Comparison of ENCODE assay signal across 26 mouse cellular contexts in the genomic region with DNA sequence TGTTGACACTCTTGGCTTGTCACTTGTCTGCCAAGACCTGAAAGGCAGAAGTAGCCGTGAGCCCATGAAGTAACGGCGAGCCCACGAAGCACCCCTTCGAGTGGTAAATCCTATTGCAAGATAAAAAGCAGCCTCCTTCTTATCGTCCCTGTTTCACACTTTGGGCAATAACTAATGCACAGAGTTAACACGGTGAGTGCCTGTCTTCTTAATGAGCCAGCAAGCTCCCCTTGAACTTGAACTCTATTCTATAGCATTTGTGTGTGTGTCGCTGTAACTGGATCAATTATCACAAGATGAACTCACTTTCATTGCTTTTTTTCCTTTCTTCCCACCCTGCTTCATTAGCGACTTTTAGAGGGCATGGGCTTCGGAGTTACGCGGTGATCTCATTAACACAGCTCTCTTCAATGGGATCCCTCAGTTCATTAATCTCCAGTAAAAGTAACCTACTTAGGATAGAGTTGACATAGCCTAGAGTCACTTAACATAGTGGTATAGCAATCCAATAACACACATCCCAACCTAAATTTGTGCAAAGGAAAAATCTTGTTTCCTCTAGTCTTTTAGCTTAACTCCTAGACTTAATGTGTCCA. TPM values are rescaled to one million over a fixed set of nuclear protein-coding genes. Genes with fewer than 3 reads are reported as not detected.
DNase-seq lines count a peak whose midpoint lies in the region; ATAC-seq lines count a peak whose summit lies in the region.
"Had no signal": no experiment of that assay in that cellular context is flagged by ENCODE, and none has a peak within 500 bp of the region (broad histone marks: within the 10 kb centered on the region; RNA-seq: fewer than 3 reads in every experiment).

No protein-coding gene starts in this region.

- no peak overlapping the region for H3K27ac ChIP-seq in forebrain, embryonic 11.5 days (ENCODE audit: low read depth, low read length)
- no peak overlapping the region for H3K27ac ChIP-seq in forebrain, embryonic 10.5 days
- no peak overlapping the region for H3K27ac ChIP-seq in forebrain, embryonic 13.5 days
- H3K27ac ChIP-seq in forebrain, embryonic 16.5 days (ENCODE audit: low read length), result no peak overlapping the region
- H3K27ac ChIP-seq: embryonic facial prominence, embryonic 13.5 days; embryonic facial prominence, embryonic 15.5 days had no signal

- no peaks in the 10 kb centered on the region for H3K27me3 ChIP-seq in forebrain, embryonic 11.5 days (ENCODE audit: control insufficient read depth, insufficient read depth, low read length)
- H3K27me3 ChIP-seq in forebrain, embryonic 10.5 days (ENCODE audit: poor library complexity, severe bottlenecking), result no peaks in the 10 kb centered on the region
- H3K27me3 ChIP-seq in forebrain, embryonic 13.5 days, result no peaks in the 10 kb centered on the region
- H3K27me3 ChIP-seq in forebrain, embryonic 16.5 days (replicated peaks; ENCODE audit: control insufficient read depth, insufficient read depth, low read length), result no peaks in the 10 kb centered on the region
- H3K27me3 ChIP-seq: CH12.LX; embryonic facial prominence, embryonic 13.5 days; embryonic facial prominence, embryonic 15.5 days; Patski had no signal

- intact Hi-C loops in heart, postnatal 10 days (cut with DNase I), result no loop called here

- WGBS in forebrain, embryonic 11.5 days, result 64% methylated on average over 12 of the region's 12 CpGs
- WGBS in forebrain, embryonic 10.5 days, result 89% methylated on average over 12 of the region's 12 CpGs
- 46% methylated on average over 12 of the region's 12 CpGs for WGBS in forebrain, embryonic 13.5 days
- 42% methylated on average over 12 of the region's 12 CpGs for WGBS in forebrain, embryonic 16.5 days

- no peaks in the 10 kb centered on the region for H3K4me1 ChIP-seq in forebrain, embryonic 11.5 days (replicated peaks; ENCODE audit: control insufficient read depth, insufficient read depth, low read length)
- peaks cover 5% of the 10 kb centered on the region; the same call in 1 of the 2 replicates for H3K4me1 ChIP-seq in forebrain, embryonic 10.5 days
- peaks cover 12% of the 10 kb centered on the region; the same call in 1 of the 2 replicates for H3K4me1 ChIP-seq in forebrain, embryonic 13.5 days
- no peaks in the 10 kb centered on the region for H3K4me1 ChIP-seq in forebrain, embryonic 16.5 days (replicated peaks; ENCODE audit: control insufficient read depth, insufficient read depth, low read length)
- H3K4me1 ChIP-seq: embryonic facial prominence, embryonic 13.5 days; embryonic facial prominence, embryonic 15.5 days had no signal

- ATAC-seq in forebrain, embryonic 11.5 days (replicated peaks; ENCODE audit: low FRiP score), result peak; percentile 82
- peak; percentile 55; the same call in 1 of the 2 replicates for ATAC-seq in forebrain, embryonic 13.5 days
- ATAC-seq in forebrain, embryonic 16.5 days, result no peak
- ATAC-seq: activated CD4-positive, CD25-positive, alpha-beta regulatory T cell, adult 4 months; CD4-positive, CD25-positive, alpha-beta regulatory T cell, adult 4 months; Patski had no signal

- H3K36me3 ChIP-seq in forebrain, embryonic 11.5 days (ENCODE audit: control insufficient read depth, insufficient read depth, low read length), result no peaks in the 10 kb centered on the region
- no peaks in the 10 kb centered on the region for H3K36me3 ChIP-seq in forebrain, embryonic 10.5 days (replicated peaks)
- no peaks in the 10 kb centered on the region for H3K36me3 ChIP-seq in forebrain, embryonic 13.5 days (ENCODE audit: poor library complexity, severe bottlenecking)
- H3K36me3 ChIP-seq in forebrain, embryonic 16.5 days (ENCODE audit: control insufficient read depth, insufficient read depth), result no peaks in the 10 kb centered on the region
- H3K36me3 ChIP-seq: embryonic facial prominence, embryonic 13.5 days; embryonic facial prominence, embryonic 15.5 days; G1E had no signal

- no peaks in the 10 kb centered on the region for H3K9me3 ChIP-seq in forebrain, embryonic 11.5 days (ENCODE audit: control insufficient read depth, low read length)
- no peaks in the 10 kb centered on the region for H3K9me3 ChIP-seq in forebrain, embryonic 10.5 days
- H3K9me3 ChIP-seq in forebrain, embryonic 13.5 days (replicated peaks), result no peaks in the 10 kb centered on the region
- H3K9me3 ChIP-seq in forebrain, embryonic 16.5 days (ENCODE audit: control insufficient read depth, low read length), result no peaks in the 10 kb centered on the region
- H3K9me3 ChIP-seq: embryonic facial prominence, embryonic 13.5 days; embryonic facial prominence, embryonic 15.5 days had no signal

- H3K4me2 ChIP-seq in forebrain, embryonic 11.5 days (ENCODE audit: low read depth, low read length, severe bottlenecking), result no peak overlapping the region
- no peak overlapping the region for H3K4me2 ChIP-seq in forebrain, embryonic 13.5 days
- no peak overlapping the region for H3K4me2 ChIP-seq in forebrain, embryonic 16.5 days (ENCODE audit: low read length)
- H3K4me2 ChIP-seq: embryonic facial prominence, embryonic 13.5 days; embryonic facial prominence, embryonic 15.5 days had no signal

- DNase-seq in forebrain, embryonic 11.5 days (ENCODE audit: low spot score), result no peak
- no peak for DNase-seq in forebrain, embryonic 10.5 days (ENCODE audit: extremely low spot score, low spot score)
- DNase-seq in heart, adult 11 months, result peak; percentile 61
- no peak for DNase-seq in heart, postnatal 10 days
- DNase-seq: adrenal gland, adult 8-10 months; adrenal gland, postnatal 14 days; adrenal gland, postnatal 36 days; B cell, adult 2 months; cerebellum, adult 11 months; cerebellum, adult 18-20 months; cerebellum, adult 8-10 months; cerebellum, adult 9-11 months; cerebellum, postnatal 14 days; cerebellum, postnatal 36 days; embryo, embryonic 11 days had no signal

- H3K4me3 ChIP-seq in forebrain, embryonic 11.5 days (ENCODE audit: low read depth, low read length), result no peak overlapping the region
- no peak overlapping the region for H3K4me3 ChIP-seq in forebrain, embryonic 10.5 days
- H3K4me3 ChIP-seq in forebrain, embryonic 13.5 days, result no peak overlapping the region
- H3K4me3 ChIP-seq in forebrain, embryonic 16.5 days (replicated peaks; ENCODE audit: low read length), result no peak overlapping the region
- H3K4me3 ChIP-seq: embryonic facial prominence, embryonic 13.5 days; embryonic facial prominence, embryonic 15.5 days; erythroblast, embryonic 14.5 days had no signal

- H3K9ac ChIP-seq in forebrain, embryonic 11.5 days (ENCODE audit: low read length), result no peak overlapping the region
- H3K9ac ChIP-seq in forebrain, embryonic 13.5 days, result no peak overlapping the region
- H3K9ac ChIP-seq in forebrain, embryonic 16.5 days (replicated peaks; ENCODE audit: low read depth, low read length), result no peak overlapping the region
- H3K9ac ChIP-seq: embryonic facial prominence, embryonic 13.5 days; embryonic facial prominence, embryonic 15.5 days had no signal

RNA-seq across cellular contexts. Expression of gene Fat1, which starts 15.7 kb away (rescaled TPM):
- polyA plus RNA-seq in forebrain, embryonic 11.5 days (2014; fragmentation: Nextera tagmentation; extraction: Ambion mirVana), result 35.2 and 35.5 TPM in 2 replicates
- polyA plus RNA-seq in forebrain, embryonic 10.5 days (2016; fragmentation: Nextera tagmentation; extraction: Ambion mirVana), result 20.3 and 20.5 TPM in 2 replicates
- 10.0 and 14.2 TPM in 2 replicates for polyA plus RNA-seq in forebrain, embryonic 13.5 days (2015; fragmentation: Nextera tagmentation; extraction: Ambion mirVana)
- 8.7 and 10.4 TPM in 2 replicates for polyA plus RNA-seq in forebrain, embryonic 16.5 days (2015; fragmentation: Nextera tagmentation; extraction: Ambion mirVana)
- 10 to 100 TPM; 35.8 to 44.0 TPM for total RNA-seq in heart, postnatal 10 days (2021)
- total RNA-seq: common myeloid progenitor, adult 5-6 weeks had no signal
- polyA plus RNA-seq: G1E had no signal
